Mouse (Mus musculus): ENCODE results near the gene Gm11549.

Gene Gm11549

DNA sequence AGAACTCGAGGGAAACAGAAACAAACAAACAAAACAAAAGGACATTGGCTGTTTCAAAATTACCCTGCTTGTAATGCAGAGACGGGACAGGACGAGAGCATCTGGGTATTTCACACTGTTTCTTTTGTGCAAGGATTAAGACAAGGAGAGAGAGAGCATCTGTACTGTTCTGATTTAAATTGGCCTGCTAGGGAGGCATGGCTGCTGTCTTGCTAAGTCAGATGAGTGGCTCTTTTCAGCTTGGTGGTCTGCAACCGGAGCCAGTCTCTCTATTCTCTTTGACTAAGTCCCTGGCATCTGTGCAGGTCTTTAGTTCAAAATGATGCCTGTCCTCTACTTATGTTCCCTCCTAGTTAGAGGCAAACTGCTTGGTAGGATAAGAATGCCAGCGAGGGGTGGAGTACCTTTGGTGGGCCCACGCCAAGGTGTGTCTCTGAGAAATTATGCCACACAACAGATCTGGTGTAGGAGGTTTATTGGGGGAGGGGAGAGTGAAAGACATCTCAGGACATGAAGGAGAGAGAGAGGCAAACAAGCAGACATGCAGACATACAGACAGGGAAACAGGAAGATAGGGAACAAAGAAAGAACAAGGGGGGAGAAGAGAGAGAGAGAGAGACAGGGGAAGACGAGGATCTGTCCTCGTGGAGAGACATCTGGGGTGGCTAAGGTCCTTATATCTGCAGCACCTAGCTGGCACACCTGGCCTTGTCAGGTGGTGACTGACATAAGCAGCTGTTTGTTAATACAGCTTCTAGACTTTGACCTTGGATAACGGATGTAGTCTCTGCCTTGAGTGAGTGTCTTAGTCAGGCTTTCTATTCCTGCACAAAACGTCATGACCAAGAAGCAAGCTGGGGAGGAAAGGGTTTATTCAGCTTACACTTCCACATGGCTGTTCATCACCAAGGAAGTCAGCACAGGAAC lies 15.5 kb downstream of the Gm11549 start:
- DNase-seq: no peak

DNA sequence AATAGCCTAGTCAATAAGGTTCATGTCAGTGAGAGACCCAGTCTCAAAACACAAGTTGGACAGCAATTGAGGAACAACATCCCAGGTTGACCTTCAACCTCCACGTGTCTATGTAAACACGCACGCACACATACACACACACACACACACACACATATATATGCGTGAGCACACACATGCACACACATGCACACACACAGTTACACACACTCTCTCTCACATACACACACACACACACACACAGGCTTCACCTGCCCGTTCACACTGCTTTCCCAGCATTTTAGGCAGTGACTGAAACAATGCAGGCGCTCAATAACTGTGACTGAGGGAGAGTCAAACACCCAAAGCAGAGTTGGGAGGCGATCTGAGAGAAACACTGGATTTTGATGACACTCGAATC lies 16.3 kb downstream of the Gm11549 start:
- no peak for DNase-seq

DNA sequence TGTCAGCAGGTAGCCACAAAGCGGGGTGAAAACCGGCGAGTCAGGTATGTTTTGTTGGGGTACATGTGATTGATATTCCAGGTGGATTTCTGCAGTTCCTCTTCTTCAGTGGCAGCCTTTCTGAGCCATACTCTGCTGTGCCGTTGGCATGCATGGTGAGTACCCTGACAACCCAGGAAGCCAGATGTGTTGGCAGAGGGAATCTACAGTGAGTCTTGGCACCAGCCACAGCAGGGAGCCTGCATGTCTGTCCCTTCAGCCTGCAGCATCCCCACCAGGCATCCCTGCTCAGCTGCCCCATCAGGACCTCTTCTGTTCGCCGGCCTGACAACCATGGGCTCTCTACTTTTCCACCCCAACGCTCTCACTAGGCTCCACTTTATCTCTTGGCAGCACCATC lies 20.1 kb downstream of the Gm11549 start:
- no peak for DNase-seq

DNA sequence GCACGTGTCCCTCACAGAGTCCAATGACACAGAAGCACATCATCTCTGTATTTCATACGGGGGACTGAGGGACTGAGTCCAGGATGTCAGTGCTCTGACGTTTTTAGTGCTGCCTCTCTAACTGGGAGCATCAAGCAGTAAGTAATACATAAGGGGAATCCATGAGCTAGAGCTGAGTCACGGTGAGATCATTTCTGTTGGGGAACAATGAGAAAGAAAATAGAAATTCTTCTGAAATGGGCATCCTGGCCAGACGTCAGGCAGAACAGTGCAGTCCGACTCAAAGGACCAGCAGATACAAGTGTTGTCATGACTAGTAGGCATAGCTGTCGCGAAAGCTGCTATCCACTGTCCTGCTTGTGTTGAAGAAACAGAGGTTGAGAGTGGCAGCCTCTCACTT lies 20.6 kb downstream of the Gm11549 start:
- DNase-seq: no peak

DNA sequence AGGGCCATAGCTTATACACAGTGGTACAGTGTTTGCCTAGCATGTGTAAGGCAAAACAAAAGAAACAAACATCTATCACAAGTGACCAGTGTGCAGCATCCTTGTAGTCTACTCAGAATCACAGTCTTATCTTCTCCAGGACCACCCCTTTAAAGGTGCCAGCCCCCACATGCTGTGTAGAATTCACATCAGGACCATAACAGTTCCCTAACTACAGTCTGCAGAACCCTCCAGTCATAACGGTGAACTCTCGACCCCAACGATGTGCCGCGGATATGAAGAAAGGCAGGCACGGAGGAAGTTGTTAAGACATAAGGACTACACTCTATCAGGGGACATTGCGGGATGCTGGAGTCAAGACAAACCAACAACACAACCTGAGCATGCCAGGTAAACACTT lies 22.2 kb downstream of the Gm11549 start:
- DNase-seq: no peak

DNA sequence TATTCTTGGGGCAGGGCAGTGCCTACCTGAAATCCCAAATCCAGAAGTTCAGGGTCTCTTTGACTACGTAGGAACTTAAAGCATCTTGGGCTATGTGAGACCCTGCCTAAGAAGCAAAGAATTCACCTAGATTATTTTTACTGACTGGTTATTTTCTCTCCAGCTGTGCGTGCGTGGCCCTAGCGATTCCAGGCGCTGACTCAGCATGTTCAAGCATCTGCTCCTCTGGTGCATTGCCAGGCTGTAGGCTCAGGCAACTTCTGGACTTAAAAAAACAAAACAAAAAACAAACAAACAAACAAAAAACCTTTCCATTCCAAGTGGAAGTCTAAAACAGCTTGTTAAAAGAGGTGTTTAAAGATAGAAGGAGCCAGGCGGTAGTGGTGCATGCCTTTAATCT lies 23.4 kb downstream of the Gm11549 start:
- DNase-seq: no peak

DNA sequence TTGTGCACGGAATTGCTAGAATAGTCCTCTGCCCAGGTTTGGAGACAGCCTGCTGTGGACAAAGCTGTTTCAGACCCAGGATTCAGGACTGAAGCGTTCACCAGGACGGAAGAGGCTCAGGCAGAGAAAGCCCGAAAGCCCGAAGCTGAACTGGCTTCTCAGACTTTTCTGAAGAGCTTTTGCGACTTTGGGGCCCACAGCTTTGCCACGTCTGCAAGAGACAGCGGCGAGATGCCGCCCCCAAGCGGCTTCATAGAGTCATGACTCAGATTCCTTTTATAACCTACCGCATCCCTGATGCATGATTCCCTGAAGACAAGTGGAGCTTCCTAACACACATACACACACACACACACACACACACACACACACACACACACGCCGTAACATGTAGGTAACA lies 24.9 kb downstream of the Gm11549 start:
- peak; percentile 63 for DNase-seq

DNA sequence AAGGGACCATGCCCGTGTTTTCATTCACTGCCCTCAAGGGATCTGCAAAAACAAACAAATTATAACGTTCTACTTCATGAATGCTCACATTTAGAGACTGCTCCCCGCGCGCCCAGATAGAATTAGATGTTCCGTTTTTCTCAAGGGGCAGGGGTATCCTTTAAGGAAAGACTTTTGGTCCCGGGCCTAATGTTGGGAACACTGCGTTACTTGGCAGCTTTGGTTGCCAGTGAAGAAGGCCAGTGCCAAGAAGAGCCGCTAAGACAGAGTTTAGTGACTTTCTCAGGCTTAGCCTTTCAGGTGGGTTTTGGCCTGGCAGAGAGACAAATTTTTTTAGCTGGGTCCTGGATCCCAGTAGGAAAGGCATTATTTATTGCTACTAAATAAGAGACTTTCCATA lies 25.3 kb downstream of the Gm11549 start:
- DNase-seq: no peak

DNA sequence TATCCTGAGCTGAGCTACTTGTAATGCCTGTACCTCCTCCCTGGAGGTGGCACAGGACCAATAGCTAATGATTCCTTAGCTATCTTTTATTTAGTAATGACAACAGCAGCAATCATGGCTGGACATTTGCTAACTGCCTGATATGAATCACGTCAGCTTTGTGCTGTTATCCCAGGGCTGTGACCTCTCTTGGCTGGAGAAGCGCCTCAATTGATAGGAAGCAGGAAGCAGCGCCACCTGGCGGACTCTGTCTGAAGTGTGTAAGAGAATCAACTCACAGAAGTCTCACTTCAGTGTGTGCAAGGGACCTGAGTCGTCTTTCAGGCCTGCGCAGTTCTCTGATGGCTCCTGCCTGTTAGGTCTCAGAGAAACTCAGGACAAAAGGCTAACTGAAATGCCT lies 26.2 kb downstream of the Gm11549 start:
- DNase-seq: peak; percentile 90

DNA sequence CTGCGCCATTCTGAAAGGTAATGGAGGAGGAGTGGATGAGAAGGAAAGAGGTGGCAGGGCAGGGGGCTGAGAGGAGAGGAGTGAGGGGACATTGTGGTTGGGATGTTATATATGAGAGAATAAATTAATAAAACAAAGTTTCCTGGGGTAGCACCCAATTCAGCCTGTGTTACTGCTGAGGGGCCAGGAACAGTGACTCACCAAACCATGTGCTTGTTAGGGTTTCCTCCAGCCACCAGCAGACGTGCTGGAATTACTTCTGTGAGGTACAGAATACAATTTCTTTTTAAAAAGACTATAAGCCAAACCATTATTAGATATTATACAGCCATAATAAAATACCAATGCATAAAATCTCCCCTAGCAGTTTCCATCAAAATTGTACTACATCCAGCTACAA lies 27.0 kb downstream of the Gm11549 start:
- DNase-seq: no peak

DNA sequence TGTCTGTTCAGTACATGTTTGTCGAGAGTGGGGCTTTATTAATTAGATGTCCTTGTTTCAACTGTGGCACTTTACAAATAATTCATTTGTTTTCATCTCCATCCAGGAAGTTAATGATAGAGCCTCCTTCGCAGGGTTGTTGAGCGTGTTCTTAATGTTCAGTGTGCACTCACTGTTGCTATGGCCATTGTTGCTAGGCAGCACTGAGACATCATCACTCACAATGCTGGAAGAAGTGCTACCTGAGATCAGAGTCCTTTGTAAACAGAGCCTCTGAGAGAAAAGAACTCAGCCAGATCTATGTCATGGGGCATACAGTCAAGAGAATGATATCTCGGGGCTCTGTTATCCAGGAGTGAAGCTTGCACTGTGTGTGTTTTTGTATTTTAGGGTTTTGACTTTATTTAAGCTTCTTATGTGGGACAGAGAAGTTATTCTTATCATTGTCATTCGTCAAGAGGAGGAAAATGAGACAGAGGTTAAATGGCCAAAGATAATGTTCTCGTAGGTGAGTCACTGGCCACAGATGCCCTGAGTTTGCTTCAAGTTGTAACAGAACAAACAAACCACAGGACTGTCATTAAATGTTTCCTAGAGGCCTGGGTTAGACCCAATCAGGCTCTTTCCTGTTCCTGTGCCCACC lies 27.9 kb downstream of the Gm11549 start:
- no peak for DNase-seq

DNA sequence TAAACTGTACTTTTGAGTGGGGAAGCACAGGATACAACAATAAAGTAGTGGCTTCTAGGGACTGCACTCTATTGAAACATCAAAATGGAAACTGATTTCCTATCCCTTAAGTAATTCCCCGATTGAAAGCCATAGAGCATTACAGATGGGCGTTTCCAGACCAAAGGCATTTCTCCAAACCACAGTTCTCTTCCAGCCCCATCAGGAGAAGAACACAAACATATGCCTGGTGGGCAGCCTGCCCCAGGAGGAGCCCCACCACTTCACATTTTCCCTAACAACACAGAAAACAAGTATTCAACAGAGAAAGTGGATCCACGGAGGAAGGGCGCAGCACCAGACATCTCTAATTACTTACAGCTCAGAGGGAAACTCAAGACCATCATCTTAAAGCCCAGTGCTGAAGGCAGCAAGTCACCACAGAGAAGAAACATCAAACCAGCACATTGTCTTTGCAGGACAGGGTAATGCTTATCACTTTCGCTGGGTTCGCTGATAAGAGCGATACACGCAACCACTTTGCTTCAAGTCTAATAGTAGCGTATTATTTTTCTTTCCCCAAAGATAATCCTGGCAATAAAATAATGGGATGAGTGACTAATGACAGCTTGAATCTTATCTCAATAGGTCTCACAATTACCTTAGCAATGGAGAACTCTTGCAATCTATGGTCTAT lies 28.8 kb downstream of the Gm11549 start:
- no peak for DNase-seq

DNA sequence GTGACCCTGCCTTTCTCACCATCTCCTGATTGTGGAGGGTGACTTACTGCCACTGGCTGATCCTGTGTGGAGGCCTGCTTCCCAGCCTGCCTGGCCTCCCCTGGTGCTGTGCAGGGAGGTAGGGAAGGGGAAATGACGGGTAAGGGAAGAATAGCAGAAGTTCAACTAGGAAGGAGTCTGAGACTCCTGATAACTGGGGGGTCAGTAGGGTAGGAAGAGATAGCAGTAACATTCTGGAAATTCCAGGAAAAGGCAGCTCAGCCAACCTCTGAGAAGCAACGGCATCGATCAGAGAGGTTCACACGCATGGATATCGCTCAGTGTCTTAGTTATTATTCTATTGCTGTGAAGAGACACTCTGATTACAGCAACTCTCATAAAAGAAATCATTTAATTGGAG lies 30.1 kb downstream of the Gm11549 start:
- no peak for DNase-seq

DNA sequence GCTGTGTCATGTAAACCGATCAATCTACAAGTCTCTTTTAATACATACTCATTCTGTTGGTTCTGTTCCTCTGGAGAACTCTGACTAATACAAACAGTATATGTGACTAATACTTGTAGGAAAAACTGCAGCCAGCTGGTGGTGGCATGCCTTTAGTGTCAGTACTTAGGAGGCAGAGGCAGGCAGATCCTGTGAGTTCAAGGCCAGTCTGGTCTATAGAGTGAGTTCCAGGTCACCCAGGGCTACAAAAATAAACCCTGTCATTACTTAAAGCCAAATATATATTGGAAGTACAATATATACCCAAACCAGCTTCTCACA lies 32.1 kb downstream of the Gm11549 start:
- no peak for DNase-seq

DNA sequence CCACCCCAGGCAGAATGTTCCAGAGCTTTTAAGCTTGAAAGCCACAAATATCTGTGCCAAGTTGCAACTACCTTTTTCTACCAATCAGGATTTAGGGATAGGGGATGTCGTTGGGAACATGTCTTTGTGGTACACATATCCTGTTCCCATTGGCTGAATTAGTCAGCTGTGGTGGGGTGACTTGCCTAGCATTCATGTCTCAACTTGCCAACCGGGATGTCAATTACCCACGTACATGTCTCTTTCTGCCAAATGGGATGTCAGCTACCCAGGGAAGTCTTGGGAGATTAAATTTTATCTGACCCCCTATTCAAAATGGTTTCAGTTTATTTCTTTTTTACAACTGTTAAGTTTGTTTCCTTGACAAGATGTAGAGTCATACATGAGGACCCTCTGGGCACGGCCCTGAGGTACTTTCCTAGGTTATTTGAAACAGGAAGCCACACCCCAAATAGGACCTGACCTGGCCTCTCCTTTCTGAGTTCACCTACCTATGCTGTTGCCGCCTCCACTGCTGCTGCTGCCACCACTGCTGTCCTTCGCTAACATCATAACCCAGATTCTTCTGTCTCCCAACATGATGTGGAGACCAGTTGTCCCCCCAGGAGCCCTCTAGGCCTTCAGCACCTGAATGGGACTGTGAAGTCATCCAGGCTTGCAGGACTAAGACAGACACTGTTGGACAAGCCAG lies 32.6 kb downstream of the Gm11549 start:
- DNase-seq: no peak

DNA sequence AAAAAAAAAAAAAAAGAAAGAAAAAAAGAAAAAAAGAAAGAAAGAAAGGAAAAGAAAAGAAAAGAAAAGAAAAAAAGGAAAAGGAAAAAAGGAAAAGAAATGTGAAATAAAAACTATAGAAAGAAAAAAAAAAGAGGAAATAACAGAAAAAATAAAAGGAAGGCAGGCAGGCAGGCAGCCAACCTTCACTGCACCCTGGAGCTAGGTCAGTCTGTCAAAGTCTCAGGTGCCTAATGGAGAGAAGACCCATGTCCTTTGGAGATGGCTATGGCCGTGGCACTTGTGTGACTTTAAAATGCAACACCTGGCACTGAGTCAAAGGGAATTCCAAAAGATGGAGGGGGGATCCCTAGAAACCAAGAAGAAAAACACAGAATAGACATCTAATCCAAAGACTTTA lies 33.2 kb downstream of the Gm11549 start:
- no peak for DNase-seq

DNA sequence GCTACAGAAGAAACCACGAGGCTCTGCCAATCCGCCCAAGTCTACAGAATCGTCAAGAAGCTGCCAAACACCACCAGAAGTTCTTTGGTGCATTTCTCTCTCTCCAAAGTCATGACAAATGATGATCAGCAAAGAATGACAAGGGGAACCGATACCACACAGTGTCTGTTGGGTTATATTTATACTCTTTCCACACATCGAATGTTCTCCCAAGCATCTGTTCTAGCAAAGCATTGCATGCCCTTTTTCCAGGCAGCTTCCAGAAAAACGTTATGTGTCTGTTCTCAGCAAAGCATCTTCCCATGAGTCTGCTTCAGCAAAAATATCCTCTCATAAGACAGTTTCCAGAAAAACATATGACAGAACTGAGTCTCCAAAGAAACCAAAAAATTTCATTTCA lies 34.7 kb downstream of the Gm11549 start:
- no peak for DNase-seq

DNA sequence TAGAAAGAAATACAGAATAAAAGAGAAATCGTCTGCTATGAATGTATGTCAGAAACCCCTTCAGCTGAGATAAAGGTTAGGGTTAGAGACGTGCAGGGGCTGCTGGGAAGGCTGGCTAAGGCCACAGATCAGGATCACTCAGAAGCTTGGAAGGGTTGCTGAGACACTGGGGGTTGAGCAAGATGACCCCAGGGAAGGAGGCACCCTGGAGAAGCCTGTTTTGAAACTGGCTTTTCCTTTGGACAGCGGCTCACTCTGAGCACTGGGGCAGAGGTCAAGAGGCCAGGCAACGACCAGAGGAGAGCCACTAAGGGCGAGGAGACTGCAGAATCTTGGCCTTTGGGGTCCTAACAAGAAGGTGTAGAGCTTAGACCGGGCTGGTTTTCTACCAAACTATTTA lies 35.4 kb downstream of the Gm11549 start:
- no peak for DNase-seq

DNA sequence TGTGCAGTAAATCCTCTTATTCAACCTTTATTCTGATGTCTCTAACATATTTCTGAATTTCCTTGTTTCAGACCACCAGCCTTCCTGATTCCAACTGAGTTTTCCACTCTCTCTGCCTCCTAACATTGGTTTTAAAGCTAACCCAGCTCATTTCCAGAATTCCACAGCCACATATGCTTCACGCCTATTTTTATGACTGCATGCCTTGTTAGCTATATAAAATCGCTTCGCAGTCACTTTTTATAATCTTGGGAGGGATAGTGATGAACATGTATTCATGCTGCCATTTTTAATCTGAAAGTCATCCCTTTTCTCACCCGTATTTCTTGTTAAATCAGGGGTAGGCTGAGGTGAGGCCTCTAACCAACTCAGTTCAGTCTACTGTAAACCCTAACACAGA lies 37.3 kb downstream of the Gm11549 start:
- no peak for DNase-seq

DNA sequence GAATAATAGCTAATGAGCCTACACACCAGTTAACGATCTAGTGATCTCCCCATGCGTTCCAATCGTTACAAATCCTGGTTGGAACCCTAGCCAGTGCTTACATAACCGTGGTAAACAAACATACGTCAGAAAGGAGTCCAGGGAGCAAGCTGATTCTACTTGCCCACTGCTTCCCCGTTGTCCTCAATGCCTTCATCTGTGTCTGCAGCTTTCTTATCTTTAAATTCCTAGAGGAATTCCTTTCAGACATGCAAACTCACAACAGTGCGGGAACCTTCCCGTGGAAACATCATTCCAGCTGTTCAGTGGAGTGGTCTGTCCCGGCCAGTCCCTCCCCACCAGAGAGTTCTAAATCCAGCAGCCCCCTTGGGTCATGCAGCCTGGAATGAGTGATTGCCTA lies 38.7 kb downstream of the Gm11549 start:
- DNase-seq: no peak

DNA sequence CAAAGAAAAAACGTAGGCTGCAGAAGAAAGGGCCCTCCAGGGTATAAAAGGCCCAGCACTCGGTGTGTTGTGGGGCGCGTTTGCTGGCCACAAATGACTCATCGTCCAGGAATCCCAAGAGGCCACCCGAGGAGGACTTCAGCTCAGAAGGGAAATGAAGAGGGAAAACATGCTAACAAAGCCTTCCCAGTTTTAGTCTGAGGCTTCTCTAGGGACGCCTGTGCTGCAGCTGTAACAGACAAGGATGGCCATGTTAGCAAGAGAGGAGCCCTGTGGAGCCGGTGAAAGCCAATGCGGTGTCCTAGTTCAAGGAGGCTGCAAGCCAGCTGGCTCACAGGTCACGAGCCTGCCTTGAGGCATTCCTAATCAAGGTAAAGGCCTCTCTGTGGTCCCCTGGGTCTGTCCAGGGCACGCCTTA lies 39.8 kb downstream of the Gm11549 start:
- peak; percentile 40 for DNase-seq

DNA sequence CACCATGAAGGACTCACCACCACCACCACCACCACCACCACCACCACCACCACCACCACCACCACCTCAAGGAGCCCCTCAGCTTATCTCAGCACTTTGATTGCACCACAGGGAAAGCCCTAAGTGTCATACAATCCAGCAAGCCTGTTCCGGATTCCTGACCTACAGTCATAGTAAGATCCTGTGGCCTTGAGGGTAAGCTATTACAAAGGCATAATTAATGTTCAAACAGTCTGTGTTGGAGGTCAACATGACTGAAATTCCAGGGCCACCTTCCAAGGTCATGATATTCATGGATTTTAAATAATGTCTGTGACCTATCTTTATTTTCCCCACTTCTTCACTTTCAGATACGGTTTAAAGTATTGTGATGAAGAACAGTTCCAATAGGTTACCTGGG lies 41.1 kb downstream of the Gm11549 start:
- DNase-seq: no peak

DNA sequence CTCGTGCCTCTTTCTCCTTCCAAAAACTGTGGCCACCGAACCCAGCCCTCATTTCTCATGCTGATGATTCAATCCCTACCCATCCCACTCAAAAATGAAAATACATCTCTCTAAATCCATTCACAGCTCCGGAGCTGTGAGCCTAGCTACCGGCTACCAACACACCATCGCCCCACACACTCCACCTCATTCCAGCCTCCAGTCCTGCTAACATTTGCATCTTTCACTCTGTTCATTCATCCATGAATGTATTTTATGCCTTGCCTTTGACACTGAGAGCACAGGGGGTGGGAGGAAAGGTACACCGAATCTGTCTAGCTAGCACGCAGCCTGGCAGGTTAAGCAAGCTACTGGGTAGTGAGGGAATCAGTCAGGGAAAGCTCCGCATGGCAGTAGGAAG lies 42.8 kb downstream of the Gm11549 start:
- no peak for DNase-seq
